Mouse (Mus musculus) forebrain, embryonic 16.5 days (tissue): ENCODE measurements around the gene Wdfy4. TPM values are rescaled to one million over a fixed set of nuclear protein-coding genes. Genes with fewer than 3 reads are reported as not detected.

ENCODE experiments used
- ATAC-seq: fragments of 200-750 bp; cut with Nextera tagmentation; 2 replicates; pipeline ENCODE4 v1.8.0; 2017; ENCODE audit warnings: mild to moderate bottlenecking, moderate library complexity
- H3K27ac ChIP-seq: fragments of 300-500 bp; sonication (generic); 2 replicates; pipeline ENCODE4 v1.5.1; 2014; ENCODE audit warnings: low read length, control low read depth
- H3K27me3 ChIP-seq: fragments of 300-500 bp; sonication (generic); replicated peaks from 2 replicates; pipeline ENCODE4 v1.6.1; 2014; ENCODE audit warnings: low read length; ENCODE audit not compliant: control insufficient read depth, insufficient read depth
- H3K36me3 ChIP-seq: fragments of 300-500 bp; sonication (generic); 2 replicates; pipeline ENCODE4 v1.6.1; 2014; ENCODE audit not compliant: control insufficient read depth, insufficient read depth
- H3K4me1 ChIP-seq: fragments of 300-500 bp; sonication (generic); replicated peaks from 2 replicates; pipeline ENCODE4 v1.6.1; 2014; ENCODE audit warnings: low read length; ENCODE audit not compliant: control insufficient read depth, insufficient read depth
- H3K4me2 ChIP-seq: fragments of 300-500 bp; sonication (generic); 2 replicates; pipeline ENCODE4 v1.6.1; 2014; ENCODE audit warnings: mild to moderate bottlenecking, low read length, control low read depth
- H3K4me3 ChIP-seq: fragments of 300-500 bp; sonication (generic); replicated peaks from 2 replicates; pipeline ENCODE4 v1.5.1; 2014; ENCODE audit warnings: mild to moderate bottlenecking, low read length, control low read depth
- H3K9ac ChIP-seq: fragments of 300-500 bp; sonication (generic); replicated peaks from 2 replicates; pipeline ENCODE4 v1.6.1; 2014; ENCODE audit warnings: low read depth, low read length, control low read depth
- H3K9me3 ChIP-seq: fragments of 300-500 bp; sonication (generic); 2 replicates; pipeline ENCODE4 v1.6.1; 2016; ENCODE audit warnings: low read length; ENCODE audit not compliant: control insufficient read depth
- WGBS: fragments of 180-500 bp; shearing (Covaris S2); extraction: QIAGEN DNeasy Blood & Tissue Kit; methylation state at CpG from one replicate; pipeline ENCODE4 v1.1.7; 2014; 5-methylcytosine and 5-hydroxymethylcytosine counted together
- polyA plus RNA-seq: library from polyadenylated mRNA; unstranded; fragments of >200 nt; fragmentation: Nextera tagmentation; extraction: Ambion mirVana; gene quantifications from 2 replicates; pipeline ENCODE4 v1.2.1, GENCODE M21; 2015

Wdfy4 gene
- polyA plus RNA-seq, 1 experiment from 2014 or later: 0.06 TPM

DNA sequence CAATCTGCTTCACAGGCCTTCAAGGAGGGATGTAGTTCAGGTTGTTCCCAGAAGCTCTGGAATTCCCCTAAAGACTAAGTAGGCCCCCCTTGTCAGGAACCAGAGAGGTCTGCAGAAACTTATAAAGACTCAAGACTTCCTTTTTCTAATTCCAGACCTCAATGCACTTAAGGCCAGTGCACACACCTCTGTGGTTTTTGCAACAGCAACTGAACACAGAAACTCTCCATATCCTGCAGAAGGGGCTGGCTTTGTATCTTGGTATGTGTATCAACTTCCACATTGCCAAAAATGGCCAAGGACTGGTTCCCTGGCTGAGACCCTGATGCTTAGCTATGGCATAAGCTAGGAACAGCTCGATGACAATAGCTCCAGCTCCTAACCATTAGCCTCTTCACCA is 13.4 kb downstream of the Wdfy4 start:
- Histone ChIP-seq H3K27ac (no peak overlapping the region), H3K4me3 (no peak overlapping the region), H3K36me3 (no peaks in the 10 kb centered on the region), H3K27me3 (no peaks in the 10 kb centered on the region), H3K4me1 (no peaks in the 10 kb centered on the region), H3K9me3 (no peaks in the 10 kb centered on the region), H3K4me2 (no peak overlapping the region), H3K9ac (no peak overlapping the region)
- ATAC-seq: no peak
- WGBS: 85% methylated on average over 1 of the region's 1 CpGs

GRCm38 (mm10) chr14:33168750-33169149 is 16.6 kb downstream of the Wdfy4 start:
- Histone ChIP-seq H3K4me3 (no peak overlapping the region), H3K4me1 (no peaks in the 10 kb centered on the region), H3K9me3 (no peaks in the 10 kb centered on the region), H3K27ac (no peak overlapping the region), H3K36me3 (no peaks in the 10 kb centered on the region), H3K4me2 (no peak overlapping the region), H3K9ac (no peak overlapping the region), H3K27me3 (no peaks in the 10 kb centered on the region)
- ATAC-seq: no peak
- 85% methylated on average over 4 of the region's 4 CpGs for WGBS

GRCm38 (mm10) chr14:33162238-33162637 is 23.1 kb downstream of the Wdfy4 start:
- H3K4me3 ChIP-seq: no peak overlapping the region
- H3K36me3 ChIP-seq: no peaks in the 10 kb centered on the region
- no peaks in the 10 kb centered on the region for H3K9me3 ChIP-seq
- H3K27ac ChIP-seq: no peak overlapping the region
- ATAC-seq: no peak
- H3K4me1 ChIP-seq: no peaks in the 10 kb centered on the region
- WGBS: 88% methylated on average over 5 of the region's 5 CpGs
- H3K4me2 ChIP-seq: no peak overlapping the region
- H3K9ac ChIP-seq: no peak overlapping the region
- no peaks in the 10 kb centered on the region for H3K27me3 ChIP-seq

DNA sequence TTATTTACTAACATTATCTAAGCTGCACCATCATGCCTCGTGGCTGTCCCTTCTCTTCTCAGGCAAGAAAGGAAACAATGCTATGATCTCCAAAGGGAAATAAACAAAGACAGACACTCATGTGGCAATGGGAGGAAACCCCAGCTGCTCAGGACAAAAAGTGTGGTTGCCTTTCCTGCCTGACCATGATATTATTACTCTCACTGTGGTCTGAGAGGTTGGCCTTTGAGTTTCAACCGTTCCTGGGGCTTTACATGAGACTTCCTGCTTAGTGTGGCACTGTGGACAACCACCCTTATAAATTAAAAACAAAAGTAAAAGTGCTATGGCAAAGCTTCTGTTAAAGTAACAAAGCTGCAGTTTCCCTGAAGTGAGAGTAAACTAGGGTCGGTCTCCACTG is 27.0 kb downstream of the Wdfy4 start:
- WGBS: 72% methylated on average over 3 of the region's 3 CpGs
- no peaks in the 10 kb centered on the region for H3K36me3 ChIP-seq
- no peak overlapping the region for H3K4me3 ChIP-seq
- no peaks in the 10 kb centered on the region for H3K4me1 ChIP-seq
- no peak overlapping the region for H3K9ac ChIP-seq
- H3K4me2 ChIP-seq: no peak overlapping the region
- no peaks in the 10 kb centered on the region for H3K27me3 ChIP-seq
- no peak overlapping the region for H3K27ac ChIP-seq
- no peaks in the 10 kb centered on the region for H3K9me3 ChIP-seq
- ATAC-seq: no peak

- H3K27me3 ChIP-seq: no peaks in the 10 kb centered on the region
- H3K27ac ChIP-seq: no peak overlapping the region
- no peaks in the 10 kb centered on the region for H3K9me3 ChIP-seq
- ATAC-seq: no peak
- 68% methylated on average over 1 of the region's 1 CpGs for WGBS
- no peaks in the 10 kb centered on the region for H3K4me1 ChIP-seq
- no peak overlapping the region for H3K4me3 ChIP-seq
- H3K36me3 ChIP-seq: no peaks in the 10 kb centered on the region
- no peak overlapping the region for H3K4me2 ChIP-seq
- no peak overlapping the region for H3K9ac ChIP-seq
Observed at GRCm38 (mm10) chr14:33152941-33153340, 32.4 kb downstream of the Wdfy4 start.

- Histone ChIP-seq H3K4me2 (no peak overlapping the region), H3K4me3 (no peak overlapping the region), H3K27ac (no peak overlapping the region), H3K9ac (no peak overlapping the region), H3K27me3 (no peaks in the 10 kb centered on the region), H3K36me3 (no peaks in the 10 kb centered on the region), H3K4me1 (no peaks in the 10 kb centered on the region), H3K9me3 (no peaks in the 10 kb centered on the region)
- WGBS: 32% methylated on average over 2 of the region's 2 CpGs
- no peak for ATAC-seq
Observed at GRCm38 (mm10) chr14:33146287-33146686, 39.0 kb downstream of the Wdfy4 start.

GRCm38 (mm10) chr14:33136843-33137242 is 48.5 kb downstream of the Wdfy4 start:
- no peaks in the 10 kb centered on the region for H3K4me1 ChIP-seq
- no peaks in the 10 kb centered on the region for H3K9me3 ChIP-seq
- no peak overlapping the region for H3K4me3 ChIP-seq
- no peak overlapping the region for H3K4me2 ChIP-seq
- no peak overlapping the region for H3K27ac ChIP-seq
- no peaks in the 10 kb centered on the region for H3K27me3 ChIP-seq
- no peak for ATAC-seq
- no peak overlapping the region for H3K9ac ChIP-seq
- 73% methylated on average over 9 of the region's 9 CpGs for WGBS
- no peaks in the 10 kb centered on the region for H3K36me3 ChIP-seq

DNA sequence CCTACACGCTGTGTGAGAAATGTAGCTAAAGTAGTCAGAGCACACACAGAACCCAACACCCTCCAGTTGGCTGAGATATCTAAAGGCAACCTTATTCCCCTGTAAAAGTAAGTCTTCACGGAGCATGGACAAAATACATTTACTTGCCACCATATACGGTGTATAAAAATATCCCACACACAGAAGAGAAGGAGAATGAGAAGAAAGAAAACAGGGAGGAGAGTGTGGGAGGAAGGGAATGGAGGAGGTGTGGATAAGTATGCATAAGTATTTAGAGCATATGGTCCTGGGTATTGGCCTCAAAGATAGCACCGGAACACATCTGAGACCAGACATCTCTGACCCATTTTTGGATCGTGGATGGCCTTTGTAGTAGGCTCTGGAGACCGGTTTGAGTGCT is 50.1 kb downstream of the Wdfy4 start:
- Histone ChIP-seq H3K9ac (no peak overlapping the region), H3K9me3 (no peaks in the 10 kb centered on the region), H3K27me3 (no peaks in the 10 kb centered on the region), H3K4me1 (no peaks in the 10 kb centered on the region), H3K27ac (no peak overlapping the region), H3K4me3 (no peak overlapping the region), H3K4me2 (no peak overlapping the region), H3K36me3 (no peaks in the 10 kb centered on the region)
- ATAC-seq: no peak
- 96% methylated on average over 6 of the region's 6 CpGs for WGBS

GRCm38 (mm10) chr14:33131044-33131758 is 54.1 kb downstream of the Wdfy4 start:
- H3K36me3 ChIP-seq: no peaks in the 10 kb centered on the region
- H3K9ac ChIP-seq: no peak overlapping the region
- no peak overlapping the region for H3K4me3 ChIP-seq
- no peaks in the 10 kb centered on the region for H3K9me3 ChIP-seq
- no peaks in the 10 kb centered on the region for H3K4me1 ChIP-seq
- ATAC-seq: peak; percentile 61; the same call in 1 of the 2 replicates
- H3K4me2 ChIP-seq: no peak overlapping the region
- no peak overlapping the region for H3K27ac ChIP-seq
- WGBS: 50% methylated on average over 7 of the region's 7 CpGs
- no peaks in the 10 kb centered on the region for H3K27me3 ChIP-seq

DNA sequence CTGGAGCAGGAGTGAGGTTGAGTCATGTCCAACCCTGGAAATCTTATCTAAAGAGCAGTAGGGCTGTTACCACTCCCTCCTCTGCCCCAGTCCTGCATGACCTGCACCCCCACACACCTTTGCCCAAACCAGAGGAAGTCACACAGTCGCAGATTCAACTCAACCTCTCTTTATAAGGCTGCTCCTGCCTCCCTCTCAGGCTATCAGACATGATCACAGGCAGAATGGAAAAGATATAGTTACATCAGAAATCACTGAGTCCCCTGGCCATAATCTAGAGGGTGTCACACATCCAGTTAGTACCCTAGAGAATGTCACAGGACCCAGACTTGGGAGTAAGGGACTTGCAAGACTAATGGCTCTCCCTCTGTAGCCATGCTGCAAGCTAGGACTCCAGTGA is 68.7 kb downstream of the Wdfy4 start:
- H3K9ac ChIP-seq: no peak overlapping the region
- H3K4me3 ChIP-seq: no peak overlapping the region
- H3K36me3 ChIP-seq: no peaks in the 10 kb centered on the region
- H3K27me3 ChIP-seq: no peaks in the 10 kb centered on the region
- no peaks in the 10 kb centered on the region for H3K4me1 ChIP-seq
- ATAC-seq: no peak
- 82% methylated on average over 1 of the region's 1 CpGs for WGBS
- H3K9me3 ChIP-seq: no peaks in the 10 kb centered on the region
- no peak overlapping the region for H3K4me2 ChIP-seq
- H3K27ac ChIP-seq: no peak overlapping the region
